Mouse (Mus musculus) CD4-positive, CD25-positive, alpha-beta regulatory T cell, adult 2 months (primary cell): Measurements from ENCODE around the gene Pofut2.

Source experiments
- DNase-seq: peaks from one replicate; pipeline ENCODE4 v3.0.0-alpha.2; 2012; ENCODE audit warnings: low read depth, low spot score

Pofut2 gene

DNA sequence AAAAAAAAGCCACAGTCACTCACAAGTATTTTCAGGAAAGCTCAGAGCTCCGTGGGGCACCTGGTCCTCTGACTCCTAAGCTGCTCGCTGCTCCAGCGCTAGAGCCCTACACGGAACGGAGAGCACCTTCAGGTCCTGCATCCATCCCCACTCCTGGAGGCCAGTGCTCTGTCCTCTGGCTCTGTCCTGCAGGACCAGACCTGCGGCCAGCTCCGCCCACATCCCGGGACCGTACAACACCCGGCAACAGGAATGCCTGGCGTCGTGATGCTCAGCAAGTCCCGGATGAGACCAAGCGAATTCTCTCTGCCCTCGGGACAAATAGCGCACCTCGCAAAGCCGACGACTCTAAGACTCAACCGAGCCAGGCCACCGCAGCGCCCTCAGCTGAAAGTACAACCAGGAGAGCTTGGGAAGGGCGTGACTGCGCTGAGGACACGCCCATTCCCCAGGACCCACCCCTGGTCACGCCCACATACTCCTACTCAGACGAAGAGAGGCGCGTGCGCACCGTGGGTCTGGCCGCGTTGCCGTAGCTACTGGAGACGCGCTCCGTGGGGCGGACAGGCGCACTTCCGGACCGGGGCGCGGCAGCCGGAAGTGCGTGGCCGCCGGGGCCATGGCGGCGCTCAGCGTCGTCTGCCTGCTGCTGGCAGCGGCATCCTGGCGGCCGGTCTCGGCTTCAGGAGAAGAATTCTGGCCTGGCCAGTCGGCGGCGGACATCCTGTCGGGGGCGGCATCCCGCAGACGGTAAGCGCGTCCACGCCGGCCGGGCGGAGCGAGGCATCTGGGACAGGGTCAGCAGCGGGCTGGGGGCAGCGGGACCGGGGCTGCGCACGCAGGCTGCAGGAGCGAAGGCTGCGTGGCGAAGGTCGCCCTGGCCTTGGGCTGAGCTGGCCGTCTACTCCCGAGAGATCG lies at the start of gene Pofut2:
TSS of gene Pofut2 (plus strand) at position 515 of the 918 bp plus-strand sequence.
- peak; percentile 100 for DNase-seq

DNA sequence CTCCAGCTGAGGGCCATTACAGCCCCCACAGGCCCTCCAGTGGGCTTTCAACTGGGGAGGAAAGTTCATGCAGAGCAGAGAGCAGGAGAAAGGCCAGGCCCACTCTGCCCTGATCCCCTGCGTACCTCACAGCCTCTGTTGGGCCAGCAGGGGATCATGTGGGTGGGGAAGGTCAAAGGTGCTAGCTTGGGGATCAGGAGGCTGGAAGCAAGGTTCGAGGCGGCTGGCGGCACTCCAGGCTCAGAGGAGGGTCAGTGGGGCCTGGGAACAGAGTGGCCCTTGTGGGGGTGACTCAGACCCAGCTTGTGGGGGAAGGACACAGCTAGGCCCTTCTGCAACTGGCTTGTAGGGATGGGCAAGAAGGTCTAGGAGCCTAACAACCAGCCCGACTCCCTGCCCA lies 49.8 kb upstream of the Pofut2 start:
- DNase-seq: no peak

DNA sequence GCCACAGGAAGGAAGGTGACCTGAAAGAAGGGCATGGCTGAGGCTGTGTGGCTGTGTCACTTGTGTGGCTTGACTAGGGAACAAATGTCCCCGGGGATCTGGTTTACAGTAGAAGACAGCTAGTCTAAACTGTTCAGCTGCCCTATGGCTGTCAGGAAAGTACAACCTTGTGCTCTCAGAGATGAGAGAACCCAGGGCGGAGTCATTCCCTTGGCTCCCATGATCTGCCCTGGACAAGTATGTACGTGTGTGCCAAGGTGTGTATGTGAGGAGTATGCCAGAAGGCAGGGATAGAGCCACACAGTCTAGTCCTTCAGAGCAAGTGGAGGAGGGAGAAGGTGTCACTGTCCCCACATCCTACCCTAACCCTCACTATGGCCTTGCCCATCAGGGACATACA lies 48.4 kb upstream of the Pofut2 start:
- DNase-seq: no peak

DNA sequence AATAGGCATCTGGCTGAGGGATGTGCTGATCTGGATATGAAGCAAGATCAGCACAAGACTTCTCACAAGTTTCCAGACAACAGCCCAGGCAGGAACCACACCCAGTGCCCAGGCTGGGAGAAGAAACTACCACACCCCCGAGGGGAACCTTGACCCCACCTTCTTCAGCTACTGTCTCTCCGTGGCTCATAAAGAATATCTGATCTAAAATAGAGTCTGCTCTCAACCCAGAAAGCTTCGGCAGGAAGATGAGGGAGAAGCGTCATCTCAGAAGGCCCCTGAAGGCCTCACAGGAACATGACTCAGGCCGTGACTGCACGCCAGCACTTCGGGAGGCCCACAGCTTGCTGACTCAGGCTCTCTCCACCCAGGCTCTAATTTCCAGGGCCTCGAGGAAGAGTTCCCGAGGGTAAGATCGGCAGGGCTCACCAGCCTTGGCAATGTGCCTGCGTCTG lies 47.9 kb upstream of the Pofut2 start:
- no peak for DNase-seq

DNA sequence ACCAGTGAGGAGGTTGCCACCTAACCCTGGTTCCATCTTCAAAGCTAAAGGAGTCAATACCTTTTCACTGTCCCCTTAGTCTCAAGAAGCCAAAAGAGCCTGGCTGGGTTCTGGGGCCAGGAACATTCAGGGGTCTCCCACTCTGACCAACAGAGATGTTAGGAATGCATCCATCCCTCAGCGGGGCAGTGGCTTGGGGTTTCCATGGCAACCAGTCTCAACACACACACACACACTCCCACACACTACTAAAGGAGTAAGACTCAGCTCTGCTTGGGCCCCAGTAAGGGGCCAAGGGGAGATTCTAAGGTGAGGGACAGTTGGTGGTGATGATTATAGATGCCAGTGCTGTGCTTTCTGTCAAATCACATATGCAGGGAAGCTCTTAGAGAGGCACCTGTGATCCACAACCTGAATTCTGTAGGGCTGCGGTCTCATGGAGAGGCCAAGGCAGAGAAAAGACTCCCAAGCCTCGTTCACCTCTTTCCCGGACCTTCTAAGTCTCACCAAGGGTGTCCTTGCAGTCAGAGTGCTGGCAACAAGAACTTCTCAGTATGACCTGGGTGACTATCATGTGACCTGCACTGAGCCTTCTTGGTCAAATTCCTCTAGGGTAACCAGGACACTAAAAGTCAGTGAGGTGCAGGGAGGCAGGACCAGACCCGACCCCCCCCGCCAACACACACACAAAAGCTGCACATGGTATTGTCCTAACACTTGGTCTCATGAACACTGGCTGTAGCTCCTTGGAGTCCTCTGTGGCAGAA lies 46.5 kb upstream of the Pofut2 start:
- no peak for DNase-seq

DNA sequence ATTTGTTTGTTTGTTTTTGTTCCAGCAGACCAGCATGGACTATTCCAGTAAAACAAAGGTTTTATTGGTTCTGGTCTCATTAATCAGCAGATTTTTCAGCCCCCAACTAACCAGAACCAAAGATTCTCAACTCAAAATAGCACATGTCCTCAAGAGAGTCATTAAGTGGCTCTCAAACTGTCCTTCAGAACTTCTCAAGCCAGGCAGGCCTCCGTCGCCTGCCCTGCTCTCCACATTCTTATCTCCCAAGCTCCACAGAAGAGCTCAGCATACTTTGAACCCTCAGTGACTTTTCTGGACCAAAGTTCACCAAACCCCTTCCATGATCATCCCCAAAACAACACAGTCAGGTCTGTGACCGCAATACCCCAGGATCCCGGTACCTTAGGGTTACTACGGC lies 45.5 kb upstream of the Pofut2 start:
- no peak for DNase-seq

DNA sequence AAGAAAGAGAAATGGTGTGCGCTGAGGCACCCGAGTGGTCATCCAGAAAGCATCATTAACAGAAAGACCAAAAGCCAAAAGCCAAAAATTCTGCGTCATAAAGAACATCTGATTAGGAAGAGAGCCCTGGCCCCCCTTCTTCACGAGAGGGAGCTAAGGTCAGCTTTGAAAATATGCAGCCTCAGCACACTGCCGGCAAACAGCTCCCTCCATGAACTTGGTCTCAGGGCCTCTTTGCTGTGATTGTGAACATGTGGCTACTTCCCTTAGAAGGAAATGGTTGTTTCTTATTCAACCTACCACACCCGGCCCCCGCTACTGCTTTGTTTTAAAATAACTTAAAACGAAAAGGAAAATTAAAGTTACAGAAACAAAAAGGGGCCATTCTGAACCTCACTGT lies 44.4 kb upstream of the Pofut2 start:
- DNase-seq: no peak

DNA sequence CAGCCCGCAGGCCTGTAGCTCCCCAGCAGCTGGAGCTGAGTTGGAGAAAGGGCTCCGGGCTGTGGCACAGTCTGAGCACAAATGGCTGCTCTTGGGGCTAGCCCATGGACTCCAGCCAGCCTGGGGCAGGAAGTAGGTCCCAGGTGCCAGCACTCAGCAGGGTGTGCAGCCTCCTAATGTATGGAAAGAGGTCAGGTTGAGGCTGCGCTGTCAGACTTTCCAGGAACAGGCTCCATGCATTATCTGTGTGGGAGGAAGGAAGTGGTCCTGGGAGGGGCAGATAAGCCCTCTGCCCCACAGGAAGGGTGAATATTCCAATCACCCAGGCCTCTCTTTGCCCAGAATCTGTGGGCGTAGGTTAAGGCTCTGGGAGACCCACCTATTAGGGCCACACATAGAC lies 43.4 kb upstream of the Pofut2 start:
- DNase-seq: no peak

DNA sequence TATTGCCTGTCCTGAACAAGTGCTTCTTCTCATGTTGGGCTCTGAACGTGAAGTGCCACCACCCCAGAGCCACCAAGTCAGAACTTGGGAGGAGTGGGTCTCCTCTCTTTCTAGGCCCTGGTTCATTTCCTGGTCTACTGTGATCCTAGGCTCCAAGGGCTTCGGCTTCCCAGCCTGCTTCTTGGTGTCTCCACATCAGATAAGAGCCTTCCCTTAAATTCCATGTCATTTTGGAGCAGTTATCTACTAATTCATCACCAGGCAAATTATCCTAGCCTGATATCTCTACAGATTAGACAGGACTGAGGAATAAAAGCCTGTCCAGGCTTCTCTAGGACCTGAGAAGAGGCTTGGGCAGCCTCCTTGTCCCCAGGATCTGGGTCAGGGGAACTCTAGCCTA lies 42.7 kb upstream of the Pofut2 start:
- DNase-seq: no peak

DNA sequence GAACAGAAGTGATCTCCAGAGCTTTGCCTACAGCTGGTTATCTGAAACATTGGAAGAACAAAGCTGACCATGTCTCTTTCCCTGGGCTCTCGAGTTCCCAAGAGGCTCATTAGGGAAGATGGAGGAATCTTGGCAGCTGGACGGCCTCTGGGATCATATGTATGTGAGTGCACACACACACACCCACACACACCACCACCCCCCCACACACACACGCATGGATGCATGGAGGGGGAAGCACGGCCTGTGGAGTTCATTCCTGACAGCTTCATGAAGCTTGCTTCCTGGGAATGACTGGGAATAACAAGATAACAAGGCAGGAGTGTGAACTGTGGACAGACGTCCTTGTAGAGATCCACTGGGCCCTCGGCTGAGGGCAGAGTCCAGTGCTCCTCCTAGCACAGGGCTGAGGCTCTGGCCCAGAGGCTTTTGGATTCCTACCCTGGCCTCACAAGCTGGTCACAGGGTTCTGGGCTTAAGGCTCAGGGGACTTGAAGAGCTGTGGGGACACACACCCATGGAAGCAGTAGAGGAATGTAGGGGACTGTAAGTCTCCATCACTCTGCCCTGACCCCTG lies 41.8 kb upstream of the Pofut2 start:
- DNase-seq: no peak

DNA sequence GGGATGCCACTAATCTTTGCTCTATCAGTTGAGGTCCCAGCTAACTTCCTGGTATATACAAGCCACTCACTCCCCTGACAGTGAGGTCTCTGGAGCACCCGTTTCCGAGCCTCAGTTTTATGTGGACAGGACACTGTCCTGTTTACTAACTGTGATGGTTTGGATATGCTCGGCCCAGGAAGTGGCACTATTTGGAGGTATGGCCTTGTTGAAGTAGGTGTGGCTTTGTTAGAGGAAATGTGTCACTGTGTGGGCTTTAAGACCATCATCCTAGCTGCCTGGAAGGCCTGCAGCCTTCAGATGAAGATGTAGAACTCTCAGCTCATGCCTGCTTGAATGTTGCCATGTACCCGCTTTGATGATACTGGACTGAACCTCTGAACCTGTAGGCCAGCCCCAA lies 41.0 kb upstream of the Pofut2 start:
- DNase-seq: no peak

DNA sequence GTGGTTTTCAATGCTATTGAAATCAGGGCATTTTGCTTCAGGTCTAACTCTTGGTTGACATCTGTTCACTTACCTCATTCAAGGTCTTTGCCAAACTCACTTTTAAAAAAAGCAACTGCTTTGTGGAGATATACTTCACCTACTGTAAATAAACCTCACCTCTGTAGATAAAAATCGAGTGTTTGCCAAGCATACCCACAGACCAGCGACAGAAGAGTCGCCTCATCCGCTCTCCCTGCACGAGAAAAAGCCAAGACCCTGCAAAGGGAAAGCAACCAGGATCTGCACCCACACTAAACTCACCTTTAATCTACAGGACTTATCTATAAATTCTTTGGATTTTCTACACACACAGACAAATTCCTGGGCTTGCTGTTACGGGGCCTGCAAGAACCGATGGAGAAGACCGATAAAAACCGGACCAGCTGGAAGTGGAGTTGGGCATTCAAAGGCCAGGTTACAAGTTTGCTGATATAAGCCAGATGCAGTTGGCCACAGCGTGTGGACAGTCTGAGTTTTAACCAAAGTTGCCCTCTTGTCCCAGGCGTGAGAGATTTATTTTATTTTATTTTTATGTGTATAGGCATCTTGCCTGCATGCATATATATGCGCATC lies 39.5 kb upstream of the Pofut2 start:
- no peak for DNase-seq

DNA sequence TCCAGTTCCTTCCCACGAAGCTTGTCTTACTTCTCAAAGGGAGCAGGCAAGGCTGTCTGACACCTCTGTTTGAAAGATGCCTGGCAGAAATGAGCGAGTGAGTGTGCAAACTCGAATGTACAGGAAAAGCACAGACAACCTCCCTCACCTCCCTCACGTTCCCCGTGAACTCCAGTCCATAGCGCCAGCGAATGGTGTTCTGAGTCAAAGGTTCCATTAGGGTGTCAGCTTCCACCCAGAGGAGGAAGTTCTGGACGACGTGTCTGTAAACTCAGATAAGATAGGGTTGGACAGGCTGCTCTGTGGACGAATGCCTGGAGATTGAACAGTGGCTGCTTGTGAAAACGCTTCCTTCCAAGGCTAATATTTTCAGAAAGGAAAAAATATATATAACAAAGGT lies 37.9 kb upstream of the Pofut2 start:
- DNase-seq: no peak

DNA sequence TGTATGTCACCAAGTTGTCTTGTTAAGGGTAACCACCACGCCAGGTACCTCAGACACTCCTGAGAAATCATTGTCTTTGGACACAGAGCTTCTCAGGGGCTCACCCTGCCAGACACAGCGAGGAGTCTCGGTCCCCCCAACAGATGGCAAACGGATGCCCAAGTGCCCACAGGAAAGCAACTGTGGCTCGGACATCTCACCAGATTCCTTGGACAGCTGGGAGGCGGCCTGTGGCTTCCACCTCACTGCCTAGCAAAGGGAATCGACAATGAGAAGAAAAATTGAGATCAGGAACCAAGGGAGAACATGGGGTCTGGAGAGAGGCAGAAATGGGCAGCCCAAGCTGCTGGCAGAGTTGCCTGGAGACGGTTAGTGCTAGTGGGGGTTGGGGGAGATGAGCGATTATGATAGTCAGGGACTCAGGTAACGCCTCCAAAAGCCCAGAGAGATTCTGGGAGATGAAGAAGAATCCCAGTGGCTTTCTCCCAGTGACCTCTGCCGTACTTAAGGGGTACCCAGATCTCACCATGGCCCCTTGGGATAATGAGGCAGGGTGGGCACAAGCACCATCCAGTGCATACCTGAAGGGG lies 36.0 kb upstream of the Pofut2 start:
- no peak for DNase-seq

DNA sequence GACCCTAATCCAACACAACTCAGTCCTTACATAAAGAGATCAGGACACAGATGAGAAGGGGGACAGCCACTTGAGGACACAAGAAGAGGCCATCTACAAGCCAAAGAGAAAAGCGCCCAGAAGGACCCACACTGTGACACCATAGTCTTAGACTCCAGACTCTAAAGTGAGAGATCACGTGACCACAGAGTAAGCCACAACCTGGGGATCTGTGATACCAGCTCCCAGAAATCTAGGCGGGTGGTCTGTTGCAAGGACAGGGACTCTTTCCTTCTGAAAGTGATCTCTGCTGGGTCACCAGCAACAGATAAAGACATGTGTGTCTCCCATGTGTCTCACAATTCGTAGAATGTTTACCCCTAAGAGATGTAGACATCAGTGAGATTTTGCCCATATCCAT lies 34.6 kb upstream of the Pofut2 start:
- DNase-seq: no peak

DNA sequence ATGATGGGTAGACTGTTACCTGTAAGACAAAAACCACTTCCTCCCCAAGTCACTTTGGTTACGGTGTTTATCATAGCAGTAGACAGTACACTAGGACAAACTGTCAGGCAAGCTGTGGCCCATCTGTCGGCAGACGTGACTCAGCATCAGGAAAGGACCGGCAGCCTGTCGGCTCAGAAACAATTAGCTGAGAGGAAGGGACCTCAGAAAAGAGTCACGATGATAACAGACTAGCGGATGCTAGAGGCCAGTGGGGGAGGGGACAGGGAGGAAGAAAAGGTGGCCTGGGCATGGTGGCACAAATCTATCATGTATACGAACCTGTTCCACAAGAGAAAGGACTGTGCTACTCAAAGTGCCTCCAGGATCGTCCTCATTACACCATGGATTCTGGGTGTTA lies 33.6 kb upstream of the Pofut2 start:
- DNase-seq: peak; percentile 10

DNA sequence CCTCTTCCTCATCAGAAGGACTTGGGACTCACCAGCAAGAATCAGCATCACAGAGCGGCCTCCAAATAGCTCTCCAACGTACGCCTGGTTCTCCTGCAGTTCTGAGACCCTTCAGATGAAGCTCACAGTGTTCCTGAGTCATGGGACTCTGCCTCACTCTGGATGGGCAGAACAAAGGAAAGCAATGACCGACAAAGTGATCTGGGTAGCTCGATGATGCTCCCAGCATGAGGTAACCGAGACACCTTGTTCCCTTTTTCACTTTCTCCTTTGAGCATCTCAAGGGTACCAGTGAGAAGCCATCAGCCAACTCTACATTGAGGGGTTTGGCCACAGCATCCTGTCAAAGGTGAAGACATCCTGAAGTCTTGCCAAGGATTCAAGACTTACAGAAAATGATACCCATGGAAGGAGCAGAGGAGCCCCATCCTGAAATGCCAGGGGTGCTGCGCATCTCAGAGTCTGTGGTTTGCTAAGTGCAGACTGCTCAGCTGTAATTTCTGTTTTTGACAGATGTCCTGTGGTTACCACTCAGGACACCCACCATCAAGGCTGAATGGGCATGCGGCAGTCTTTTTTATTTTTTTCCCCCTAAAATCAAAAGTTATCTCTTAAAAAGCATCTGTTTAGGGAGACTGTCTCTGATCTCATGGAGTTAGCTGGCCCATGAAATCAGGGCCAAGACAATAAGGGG lies 32.9 kb upstream of the Pofut2 start:
- DNase-seq: no peak

DNA sequence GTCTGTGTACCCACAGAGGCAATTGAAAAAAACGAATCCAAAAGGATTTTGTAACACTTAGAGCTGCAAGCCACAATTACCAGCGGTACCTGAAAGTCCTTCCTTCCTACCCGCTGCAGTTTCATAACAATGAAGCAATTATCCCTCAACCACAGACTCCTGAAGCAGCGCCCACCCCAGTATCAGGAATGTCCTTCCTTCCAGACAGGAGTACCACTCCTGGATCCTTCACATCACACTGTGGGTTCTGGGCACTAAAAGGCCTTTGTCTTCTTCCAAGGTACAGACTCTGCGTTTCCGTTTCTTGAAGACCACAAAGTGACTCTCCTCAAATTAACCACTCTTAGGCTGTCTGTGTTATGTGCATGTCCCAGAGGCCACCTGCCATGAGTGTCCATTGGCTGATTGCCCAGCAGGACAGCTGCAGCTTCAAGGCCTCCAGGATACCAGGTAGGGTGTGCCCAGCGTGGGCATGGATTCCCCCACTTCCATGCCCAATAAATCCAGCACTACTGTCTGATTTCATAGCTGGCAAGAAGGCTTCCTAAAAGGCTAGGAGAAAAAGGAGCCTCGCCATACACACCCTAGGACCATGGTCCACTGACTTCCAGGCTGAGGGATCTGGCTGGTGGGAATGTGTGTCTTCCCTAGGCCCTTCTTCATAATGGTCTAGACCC lies 32.2 kb upstream of the Pofut2 start:
- DNase-seq: no peak

DNA sequence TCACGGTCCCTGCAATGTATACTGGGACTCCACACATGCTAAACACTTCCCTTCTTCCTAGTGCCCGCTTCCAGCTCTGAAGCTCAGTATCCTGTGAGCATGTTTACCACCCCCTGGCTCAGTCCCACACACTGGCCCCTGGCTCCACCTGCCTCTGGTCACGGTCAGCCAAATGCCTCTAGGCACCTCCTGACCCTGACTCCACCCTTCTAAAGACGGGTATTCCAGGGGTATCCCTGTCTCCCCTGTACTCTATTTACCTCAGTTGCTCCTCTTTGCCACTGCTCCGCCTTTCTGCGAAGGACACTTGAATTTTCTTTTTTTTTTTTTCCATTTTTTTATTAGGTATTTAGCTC lies 31.7 kb upstream of the Pofut2 start:
- no peak for DNase-seq
